ENCODE assay signal across 24 mouse cellular contexts in the genomic region with DNA sequence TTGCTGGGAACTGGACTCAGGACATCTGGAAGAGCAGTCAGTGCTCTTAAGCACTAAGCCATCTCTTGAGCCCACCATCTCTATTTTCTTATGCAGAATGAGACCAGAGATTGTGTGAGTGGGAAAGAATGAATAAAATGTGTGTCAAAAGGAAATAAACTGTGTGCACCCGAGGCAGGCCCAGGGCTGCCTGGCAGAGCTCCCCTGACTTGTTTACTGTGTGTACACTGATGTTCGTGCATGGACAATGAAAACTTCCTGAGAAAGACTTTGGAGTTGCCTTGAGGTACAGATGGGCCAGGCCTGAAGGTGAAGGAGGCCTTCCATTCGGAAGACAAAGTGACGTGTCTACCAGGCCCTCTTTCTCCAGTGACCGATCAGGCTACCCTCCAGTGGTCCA. TPM values are rescaled to one million over a fixed set of nuclear protein-coding genes. Genes with fewer than 3 reads are reported as not detected.
"Had no signal": no experiment of that assay in that cellular context is flagged by ENCODE, and none has a peak within 500 bp of the region (broad histone marks: within the 10 kb centered on the region; RNA-seq: fewer than 3 reads in every experiment).

No protein-coding gene starts in this region.

- H3K9ac ChIP-seq: liver, embryonic 15.5 days; midbrain, embryonic 13.5 days; neural tube, embryonic 13.5 days; neural tube, embryonic 15.5 days had no signal

- H3K9me3 ChIP-seq: liver, embryonic 15.5 days; midbrain, embryonic 10.5 days; midbrain, embryonic 13.5 days; neural tube, embryonic 13.5 days; neural tube, embryonic 15.5 days had no signal

- H3K4me2 ChIP-seq: liver, embryonic 15.5 days; midbrain, embryonic 13.5 days; neural tube, embryonic 13.5 days; neural tube, embryonic 15.5 days had no signal

- DNase-seq: lung, adult 2 months; lung, postnatal 10 days; lung, postnatal 4 days; retina, postnatal 1 day; right cerebral cortex, adult 18-20 months; right cerebral cortex, postnatal 25 days; right cerebral cortex, postnatal 4 days; spleen, adult 18-20 months; thymus, adult 18-20 months; thymus, postnatal 14 days; thymus, postnatal 36 days had no signal

- H3K4me3 ChIP-seq: liver, embryonic 15.5 days; midbrain, embryonic 10.5 days; midbrain, embryonic 13.5 days; myocyte; neural tube, embryonic 13.5 days; neural tube, embryonic 15.5 days had no signal

- H3K27me3 ChIP-seq: liver, embryonic 15.5 days had no signal

- H3K4me1 ChIP-seq: liver, embryonic 15.5 days; midbrain, embryonic 10.5 days; midbrain, embryonic 13.5 days; neural tube, embryonic 13.5 days; neural tube, embryonic 15.5 days had no signal

- H3K36me3 ChIP-seq: liver, embryonic 15.5 days; midbrain, embryonic 10.5 days; midbrain, embryonic 13.5 days; neural tube, embryonic 13.5 days; neural tube, embryonic 15.5 days had no signal

- ATAC-seq: midbrain, embryonic 13.5 days; midbrain, embryonic 16.5 days had no signal

- H3K27ac ChIP-seq: liver, embryonic 15.5 days; midbrain, embryonic 10.5 days; midbrain, embryonic 13.5 days; neural tube, embryonic 13.5 days; neural tube, embryonic 15.5 days had no signal

RNA-seq across cellular contexts. Expression of a gene that starts 36.2 kb away (rescaled TPM):
- total RNA-seq: megakaryocyte, adult 5-6 weeks; megakaryocyte-erythroid progenitor cell, adult 5-6 weeks had no signal
- polyA plus RNA-seq: liver, embryonic 15.5 days; midbrain, embryonic 10.5 days; midbrain, embryonic 13.5 days; myocyte; neural tube, embryonic 11.5 days; neural tube, embryonic 13.5 days; small intestine, adult 2 months; stomach, embryonic 14.5 days; stomach, embryonic 16.5 days had no signal
